Mouse (Mus musculus): ENCODE results near the gene Ola1. TPM values are rescaled to one million over a fixed set of nuclear protein-coding genes. Genes with fewer than 3 reads are reported as not detected.

Gene Ola1
- 33.6 and 49.7 TPM in 2 replicates for polyA plus RNA-seq (2012; rRNA removed)
- 89.8 and 95.4 TPM in 2 replicates for polyA plus RNA-seq (2014; fragmentation: Nextera tagmentation; extraction: Ambion mirVana)

DNA sequence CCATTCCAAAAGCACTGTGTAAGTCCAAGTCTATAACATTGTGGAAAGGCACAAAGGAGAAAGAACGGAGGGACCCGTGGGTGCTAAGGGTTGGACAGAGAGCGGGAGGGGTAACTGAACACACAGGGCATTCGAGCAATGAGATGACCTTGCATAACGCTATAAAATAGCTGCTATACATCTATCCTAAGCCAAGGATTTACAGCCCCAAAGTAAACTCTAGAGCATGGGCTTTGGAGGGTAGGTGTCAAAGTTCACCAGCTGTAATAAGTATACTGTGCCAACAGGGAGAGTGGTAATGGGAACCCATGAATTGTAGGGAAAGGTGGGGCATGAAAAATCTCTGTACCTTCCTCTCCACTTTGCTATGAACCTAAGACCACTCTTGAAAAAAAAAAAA lies at the start of gene Ola1:
Ola1 (minus strand) TSS at position 12 of the 400 bp plus-strand sequence.
- ATAC-seq (ENCODE audit: low FRiP score, low read depth) = no peak
- no peaks in the 10 kb centered on the region for H3K27me3 ChIP-seq (ENCODE audit: control insufficient read depth, insufficient read depth, low read length)
- no peak for TF ChIP-seq POLR2A (IDR thresholded peaks at IDR 0.05; ENCODE audit: borderline replicate concordance, extremely low read depth, insufficient read depth, insufficient read length)
- H3K4me2 ChIP-seq (replicated peaks; ENCODE audit: low read depth, low read length, severe bottlenecking) = no peak within 1 kb of the TSS
- no peaks in the 10 kb centered on the region for H3K9me3 ChIP-seq (ENCODE audit: control insufficient read depth, low read length)
- 79% methylated on average over 5 of the region's 5 CpGs for WGBS
- DNase-seq (ENCODE audit: low spot score) = no peak
- no peak within 1 kb of the TSS for H3K4me3 ChIP-seq (replicated peaks; ENCODE audit: low read length)
- no peak within 1 kb of the TSS for H3K9ac ChIP-seq (ENCODE audit: low read depth, low read length, severe bottlenecking)
- no peaks in the 10 kb centered on the region for H3K36me3 ChIP-seq (ENCODE audit: control insufficient read depth, insufficient read depth, low read length)
- no peaks in the 10 kb centered on the region for H3K4me1 ChIP-seq (ENCODE audit: control insufficient read depth, insufficient read depth, low read length)
- H3K27ac ChIP-seq (replicated peaks; ENCODE audit: low read depth, low read length) = no peak within 1 kb of the TSS

DNA sequence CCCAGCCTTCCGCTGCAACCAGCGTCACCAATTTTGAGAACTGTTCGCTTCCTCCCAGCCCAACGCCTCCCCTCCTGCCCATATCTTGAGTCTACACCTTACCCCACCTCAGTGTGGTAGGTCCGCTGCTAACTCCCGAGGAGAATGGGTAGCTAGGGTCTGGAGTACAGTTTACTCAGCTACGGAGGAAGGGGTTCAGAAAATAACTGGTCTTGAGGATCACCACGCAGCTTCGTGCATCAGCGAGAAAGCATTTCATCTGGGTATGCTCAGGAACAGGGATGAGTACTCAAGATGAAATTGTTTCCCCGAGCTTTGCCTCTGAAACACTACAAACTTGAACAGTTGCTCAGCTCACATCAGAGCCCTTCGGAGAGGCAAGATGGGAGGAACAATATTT lies 49.6 kb upstream of the Ola1 start:
- Histone ChIP-seq H3K4me2 (replicated peaks; ENCODE audit: low read depth, low read length, severe bottlenecking) (no peak overlapping the region), H3K9me3 (ENCODE audit: control insufficient read depth, low read length) (no peaks in the 10 kb centered on the region), H3K4me1 (ENCODE audit: control insufficient read depth, insufficient read depth, low read length) (peaks cover 26% of the 10 kb centered on the region), H3K9ac (ENCODE audit: low read depth, low read length, severe bottlenecking) (no peak overlapping the region), H3K27ac (replicated peaks; ENCODE audit: low read depth, low read length) (no peak overlapping the region), H3K36me3 (ENCODE audit: control insufficient read depth, insufficient read depth, low read length) (no peaks in the 10 kb centered on the region), H3K27me3 (ENCODE audit: control insufficient read depth, insufficient read depth, low read length) (peaks cover 82% of the 10 kb centered on the region), H3K4me3 (replicated peaks; ENCODE audit: low read length) (no peak overlapping the region)
- TF ChIP-seq POLR2A (IDR thresholded peaks at IDR 0.05; ENCODE audit: borderline replicate concordance, extremely low read depth, insufficient read depth, insufficient read length) = no peak
- 5% methylated on average over 12 of the region's 12 CpGs for WGBS
- DNase-seq (ENCODE audit: low spot score) (no peak), ATAC-seq (ENCODE audit: low FRiP score, low read depth) (no peak)

DNA sequence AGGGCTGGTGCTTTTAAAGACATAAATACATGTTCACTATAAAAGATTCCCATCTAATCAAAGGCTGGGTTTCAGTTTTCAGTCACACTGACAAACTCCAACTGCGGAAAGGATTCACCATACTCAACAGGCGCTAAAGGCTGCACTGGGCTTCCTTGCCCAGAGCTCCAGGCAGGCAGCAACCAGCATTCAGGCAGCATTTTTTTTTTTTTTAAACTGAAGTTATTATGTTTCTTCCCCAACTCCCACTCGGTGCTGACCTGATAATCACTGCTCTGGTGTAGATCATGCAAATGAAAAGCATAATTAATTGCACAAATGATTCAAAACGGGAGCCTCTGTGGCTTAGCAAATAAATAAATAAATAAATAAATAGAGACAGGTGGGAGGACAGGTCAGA lies 49.1 kb upstream of the Ola1 start:
- Histone ChIP-seq H3K27ac (replicated peaks; ENCODE audit: low read depth, low read length) (no peak overlapping the region), H3K4me3 (replicated peaks; ENCODE audit: low read length) (no peak overlapping the region), H3K9ac (ENCODE audit: low read depth, low read length, severe bottlenecking) (no peak overlapping the region), H3K27me3 (ENCODE audit: control insufficient read depth, insufficient read depth, low read length) (peaks cover 78% of the 10 kb centered on the region), H3K36me3 (ENCODE audit: control insufficient read depth, insufficient read depth, low read length) (no peaks in the 10 kb centered on the region), H3K4me2 (replicated peaks; ENCODE audit: low read depth, low read length, severe bottlenecking) (no peak overlapping the region), H3K4me1 (ENCODE audit: control insufficient read depth, insufficient read depth, low read length) (peaks cover 24% of the 10 kb centered on the region), H3K9me3 (ENCODE audit: control insufficient read depth, low read length) (no peaks in the 10 kb centered on the region)
- WGBS = 4% methylated on average over 4 of the region's 4 CpGs
- TF ChIP-seq POLR2A (IDR thresholded peaks at IDR 0.05; ENCODE audit: borderline replicate concordance, extremely low read depth, insufficient read depth, insufficient read length) = no peak
- ATAC-seq (ENCODE audit: low FRiP score, low read depth) (no peak), DNase-seq (ENCODE audit: low spot score) (no peak)

DNA sequence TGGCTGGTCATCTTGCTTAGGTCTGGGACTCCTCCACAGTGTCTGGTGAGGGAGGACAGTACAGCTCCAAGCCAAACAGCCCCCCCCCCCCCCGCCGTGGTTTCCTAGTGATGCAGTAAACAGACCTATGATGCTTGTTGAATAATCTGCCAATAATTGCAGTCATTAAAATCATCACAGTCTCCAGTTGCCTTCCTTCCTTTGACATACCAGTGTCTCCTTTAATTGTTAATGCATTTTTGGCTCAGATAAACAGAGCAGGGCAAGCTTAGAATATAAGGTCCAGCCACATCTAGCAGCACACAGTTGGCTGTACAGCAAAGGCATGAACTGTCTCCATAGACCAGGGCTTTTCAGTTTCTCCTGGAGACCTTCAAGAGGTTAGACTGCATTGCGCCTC lies 48.5 kb upstream of the Ola1 start:
- no peak for TF ChIP-seq POLR2A (IDR thresholded peaks at IDR 0.05; ENCODE audit: borderline replicate concordance, extremely low read depth, insufficient read depth, insufficient read length)
- no peak for DNase-seq (ENCODE audit: low spot score)

DNA sequence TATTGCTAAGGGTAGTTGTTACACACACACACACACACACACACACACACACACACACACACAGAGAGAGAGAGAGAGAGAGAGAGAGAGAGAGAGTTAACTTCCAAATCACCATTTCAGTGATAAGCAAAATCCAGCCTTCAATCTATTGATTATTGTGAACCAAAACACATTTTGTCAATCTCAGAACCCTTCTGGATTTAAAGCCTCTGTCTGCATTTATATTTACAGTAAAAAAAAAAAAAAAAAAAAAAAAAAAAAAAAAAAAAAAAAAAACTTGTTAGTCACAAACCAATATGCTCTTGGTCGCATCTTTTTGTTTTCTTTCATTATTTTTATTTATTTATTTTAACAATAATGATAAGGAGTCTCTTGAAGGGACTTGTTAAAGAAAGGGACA lies 47.9 kb upstream of the Ola1 start:
- DNase-seq (ENCODE audit: low spot score) (no peak), ATAC-seq (ENCODE audit: low FRiP score, low read depth) (no peak)
- Histone ChIP-seq H3K9me3 (ENCODE audit: control insufficient read depth, low read length) (no peaks in the 10 kb centered on the region), H3K36me3 (ENCODE audit: control insufficient read depth, insufficient read depth, low read length) (no peaks in the 10 kb centered on the region), H3K9ac (ENCODE audit: low read depth, low read length, severe bottlenecking) (no peak overlapping the region), H3K4me3 (replicated peaks; ENCODE audit: low read length) (no peak overlapping the region), H3K4me1 (ENCODE audit: control insufficient read depth, insufficient read depth, low read length) (peaks cover 20% of the 10 kb centered on the region), H3K4me2 (replicated peaks; ENCODE audit: low read depth, low read length, severe bottlenecking) (no peak overlapping the region), H3K27me3 (ENCODE audit: control insufficient read depth, insufficient read depth, low read length) (peaks cover 67% of the 10 kb centered on the region), H3K27ac (replicated peaks; ENCODE audit: low read depth, low read length) (no peak overlapping the region)
- WGBS = 43% methylated on average over 1 of the region's 1 CpGs
- no peak for TF ChIP-seq POLR2A (IDR thresholded peaks at IDR 0.05; ENCODE audit: borderline replicate concordance, extremely low read depth, insufficient read depth, insufficient read length)

More for the DNA sequence above, 48.5 kb upstream of the Ola1 start:
- Histone ChIP-seq H3K4me3 (replicated peaks; ENCODE audit: low read length) (no peak overlapping the region), H3K36me3 (ENCODE audit: control insufficient read depth, insufficient read depth, low read length) (no peaks in the 10 kb centered on the region), H3K4me1 (ENCODE audit: control insufficient read depth, insufficient read depth, low read length) (peaks cover 20% of the 10 kb centered on the region), H3K9ac (ENCODE audit: low read depth, low read length, severe bottlenecking) (no peak overlapping the region), H3K4me2 (replicated peaks; ENCODE audit: low read depth, low read length, severe bottlenecking) (no peak overlapping the region), H3K9me3 (ENCODE audit: control insufficient read depth, low read length) (no peaks in the 10 kb centered on the region), H3K27ac (replicated peaks; ENCODE audit: low read depth, low read length) (no peak overlapping the region), H3K27me3 (ENCODE audit: control insufficient read depth, insufficient read depth, low read length) (peaks cover 72% of the 10 kb centered on the region)
- ATAC-seq (ENCODE audit: low FRiP score, low read depth) = no peak
- 21% methylated on average over 3 of the region's 3 CpGs for WGBS

DNA sequence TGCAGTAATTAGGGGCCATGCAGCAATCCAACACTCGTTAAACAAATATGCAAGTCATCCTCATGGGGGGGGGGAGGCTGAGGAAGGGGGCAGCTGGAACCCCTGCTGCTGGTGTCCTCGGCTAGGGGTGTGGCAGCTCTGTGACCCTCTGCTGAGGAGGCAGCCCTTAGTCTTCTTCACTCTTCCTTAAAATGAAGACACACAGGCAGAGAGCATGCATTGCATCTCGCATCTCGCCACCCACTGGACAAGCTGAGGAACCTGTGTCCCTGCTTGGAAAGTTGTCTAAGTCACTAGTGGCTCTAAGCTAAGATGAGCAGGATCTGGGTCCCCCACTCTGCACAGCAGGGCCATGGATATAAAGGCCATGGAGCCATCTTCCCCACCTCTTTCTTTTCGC lies 47.3 kb upstream of the Ola1 start:
- Histone ChIP-seq H3K4me1 (ENCODE audit: control insufficient read depth, insufficient read depth, low read length) (peaks cover 15% of the 10 kb centered on the region), H3K4me2 (replicated peaks; ENCODE audit: low read depth, low read length, severe bottlenecking) (no peak overlapping the region), H3K36me3 (ENCODE audit: control insufficient read depth, insufficient read depth, low read length) (no peaks in the 10 kb centered on the region), H3K9me3 (ENCODE audit: control insufficient read depth, low read length) (no peaks in the 10 kb centered on the region; the same call in 1 of the 2 replicates), H3K4me3 (replicated peaks; ENCODE audit: low read length) (no peak overlapping the region), H3K27ac (replicated peaks; ENCODE audit: low read depth, low read length) (no peak overlapping the region), H3K27me3 (ENCODE audit: control insufficient read depth, insufficient read depth, low read length) (peaks cover 61% of the 10 kb centered on the region), H3K9ac (ENCODE audit: low read depth, low read length, severe bottlenecking) (no peak overlapping the region)
- 6% methylated on average over 5 of the region's 5 CpGs for WGBS
- ATAC-seq (ENCODE audit: low FRiP score, low read depth) (no peak), DNase-seq (ENCODE audit: low spot score) (no peak)
- no peak for TF ChIP-seq POLR2A (IDR thresholded peaks at IDR 0.05; ENCODE audit: borderline replicate concordance, extremely low read depth, insufficient read depth, insufficient read length)

Data from limb, embryonic 14.5 days (tissue).